Mouse (Mus musculus) liver, embryonic 16.5 days (tissue): ENCODE results near the gene Casp8ap2. TPM values are rescaled to one million over a fixed set of nuclear protein-coding genes. Genes with fewer than 3 reads are reported as not detected.

Experiments
- ATAC-seq: fragments of 200-750 bp; cut with Nextera tagmentation; 2 replicates; pipeline ENCODE4 v1.8.0; 2017; ENCODE audit warnings: low read depth, mild to moderate bottlenecking, moderate number of reproducible peaks, moderate library complexity
- H3K27ac ChIP-seq: fragments of 300-500 bp; sonication (generic); 2 replicates; pipeline ENCODE4 v1.5.1; 2014; ENCODE audit warnings: mild to moderate bottlenecking, low read length
- H3K27me3 ChIP-seq: fragments of 300-500 bp; sonication (generic); 2 replicates; pipeline ENCODE4 v1.6.1; 2014; ENCODE audit warnings: low read depth, low read length, mixed read lengths; ENCODE audit not compliant: control insufficient read depth, insufficient read depth
- H3K36me3 ChIP-seq: fragments of 300-500 bp; sonication (generic); 2 replicates; pipeline ENCODE4 v1.6.1; 2014; ENCODE audit warnings: mild to moderate bottlenecking; ENCODE audit not compliant: control insufficient read depth, insufficient read depth
- H3K4me1 ChIP-seq: fragments of 300-500 bp; sonication (generic); 2 replicates; pipeline ENCODE4 v1.6.1; 2014; ENCODE audit warnings: low read depth, low read length, mixed read lengths; ENCODE audit not compliant: control insufficient read depth
- H3K4me2 ChIP-seq: fragments of 300-500 bp; sonication (generic); 2 replicates; pipeline ENCODE4 v1.6.1; 2014; ENCODE audit warnings: low read depth, low read length, mixed read lengths
- H3K4me3 ChIP-seq: fragments of 300-500 bp; sonication (generic); 2 replicates; pipeline ENCODE4 v1.5.1; 2014; ENCODE audit warnings: low read depth, mild to moderate bottlenecking, low read length
- H3K9ac ChIP-seq: fragments of 300-500 bp; sonication (generic); 2 replicates; pipeline ENCODE4 v1.6.1; 2014; ENCODE audit warnings: low read depth, low read length
- H3K9me3 ChIP-seq: fragments of 300-500 bp; sonication (generic); replicated peaks from 2 replicates; pipeline ENCODE4 v1.6.1; 2016; ENCODE audit warnings: low read length; ENCODE audit not compliant: control insufficient read depth
- WGBS: fragments of 180-500 bp; shearing (Covaris S2); extraction: QIAGEN DNeasy Blood & Tissue Kit; methylation state at CpG from one replicate; pipeline ENCODE4 v1.1.7; 2014; ENCODE audit not compliant: insufficient replicate concordance; 5-methylcytosine and 5-hydroxymethylcytosine counted together
- polyA plus RNA-seq: library from polyadenylated mRNA; unstranded; fragments of >200 nt; fragmentation: Nextera tagmentation; extraction: Ambion mirVana; gene quantifications from 2 replicates; pipeline ENCODE4 v1.2.1, GENCODE M21; 2015

Casp8ap2 gene
- polyA plus RNA-seq, 1 experiment from 2014 or later, result 20.8 TPM

DNA sequence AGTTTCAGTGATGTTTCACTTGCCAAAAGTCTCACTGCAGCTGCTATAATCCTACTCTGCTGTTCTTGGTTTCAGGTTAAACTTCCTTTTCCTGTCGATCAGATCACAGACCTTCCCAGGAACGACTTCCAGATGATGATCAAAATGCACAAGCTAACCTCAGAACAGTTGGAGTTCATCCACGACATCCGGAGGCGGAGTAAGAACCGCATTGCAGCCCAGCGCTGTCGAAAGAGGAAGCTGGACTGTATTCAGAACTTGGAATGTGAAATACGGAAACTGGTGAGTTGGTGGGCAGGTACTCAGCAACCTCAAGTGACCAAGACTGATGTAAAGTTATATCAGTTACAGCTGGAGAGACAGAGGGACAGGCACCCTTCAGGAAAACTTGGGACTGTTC lies 40.1 kb upstream of the Casp8ap2 start:
- no peaks in the 10 kb centered on the region for H3K9me3 ChIP-seq
- ATAC-seq, result no peak
- 28% methylated on average over 9 of the region's 9 CpGs for WGBS

GRCm38 (mm10) chr4:32579850-32580249 lies 35.4 kb upstream of the Casp8ap2 start:
- no peak overlapping the region for H3K27ac ChIP-seq
- H3K27me3 ChIP-seq, result no peaks in the 10 kb centered on the region
- H3K9me3 ChIP-seq, result no peaks in the 10 kb centered on the region
- no peak overlapping the region for H3K4me2 ChIP-seq
- no peaks in the 10 kb centered on the region for H3K36me3 ChIP-seq
- no peak overlapping the region for H3K4me3 ChIP-seq
- no peak for ATAC-seq
- no peak overlapping the region for H3K9ac ChIP-seq
- no peaks in the 10 kb centered on the region for H3K4me1 ChIP-seq
- 46% methylated on average over 8 of the region's 8 CpGs for WGBS

More for the DNA sequence above, 40.1 kb upstream of the Casp8ap2 start:
- Histone ChIP-seq H3K4me2 (no peak overlapping the region), H3K27me3 (no peaks in the 10 kb centered on the region), H3K27ac (no peak overlapping the region), H3K36me3 (no peaks in the 10 kb centered on the region), H3K4me1 (peaks cover 5% of the 10 kb centered on the region; the same call in 1 of the 2 replicates), H3K4me3 (no peak overlapping the region), H3K9ac (no peak overlapping the region)

- Histone ChIP-seq H3K4me3 (no peak overlapping the region), H3K9ac (no peak overlapping the region), H3K36me3 (no peaks in the 10 kb centered on the region), H3K27ac (no peak overlapping the region), H3K27me3 (no peaks in the 10 kb centered on the region), H3K4me1 (no peaks in the 10 kb centered on the region), H3K4me2 (no peak overlapping the region), H3K9me3 (no peaks in the 10 kb centered on the region)
- no peak for ATAC-seq
- WGBS, result 62% methylated on average over 6 of the region's 6 CpGs
Observed at GRCm38 (mm10) chr4:32584181-32584580, 31.1 kb upstream of the Casp8ap2 start.

- Histone ChIP-seq H3K4me2 (no peak overlapping the region), H3K9me3 (no peaks in the 10 kb centered on the region)
Observed at GRCm38 (mm10) chr4:32586596-32586995, 28.7 kb upstream of the Casp8ap2 start.

DNA sequence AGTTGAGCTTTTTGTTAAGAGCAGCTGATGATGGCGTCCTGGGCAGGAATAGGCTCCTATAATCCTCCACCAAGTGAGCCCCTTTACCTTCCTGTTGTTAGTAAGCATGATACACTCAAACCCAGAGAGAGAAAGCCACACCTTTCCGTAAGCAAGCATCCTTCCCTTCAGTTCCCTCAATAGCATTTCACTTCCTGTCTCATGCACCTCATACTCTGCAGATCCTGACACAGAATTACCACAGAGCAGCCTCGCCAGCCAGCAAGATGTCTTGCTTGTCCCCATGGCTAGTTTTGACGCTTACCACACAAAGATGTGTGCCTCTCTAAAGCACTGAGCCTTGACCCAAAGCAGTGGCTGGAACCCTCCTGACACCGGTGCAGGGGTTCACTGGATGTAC lies 27.7 kb upstream of the Casp8ap2 start:
- Histone ChIP-seq H3K27me3 (no peaks in the 10 kb centered on the region), H3K36me3 (no peaks in the 10 kb centered on the region), H3K4me2 (no peak overlapping the region), H3K27ac (no peak overlapping the region), H3K4me3 (no peak overlapping the region), H3K9ac (no peak overlapping the region), H3K9me3 (no peaks in the 10 kb centered on the region), H3K4me1 (no peaks in the 10 kb centered on the region)
- no peak for ATAC-seq
- 53% methylated on average over 5 of the region's 5 CpGs for WGBS

More at GRCm38 (mm10) chr4:32586596-32586995, 28.7 kb upstream of the Casp8ap2 start:
- no peaks in the 10 kb centered on the region for H3K4me1 ChIP-seq
- H3K27me3 ChIP-seq, result no peaks in the 10 kb centered on the region
- 6% methylated on average over 9 of the region's 9 CpGs for WGBS
- no peak; the same call in 1 of the 2 replicates for ATAC-seq
- H3K36me3 ChIP-seq, result no peaks in the 10 kb centered on the region
- H3K4me3 ChIP-seq, result no peak overlapping the region
- H3K9ac ChIP-seq, result no peak overlapping the region
- no peak overlapping the region for H3K27ac ChIP-seq

DNA sequence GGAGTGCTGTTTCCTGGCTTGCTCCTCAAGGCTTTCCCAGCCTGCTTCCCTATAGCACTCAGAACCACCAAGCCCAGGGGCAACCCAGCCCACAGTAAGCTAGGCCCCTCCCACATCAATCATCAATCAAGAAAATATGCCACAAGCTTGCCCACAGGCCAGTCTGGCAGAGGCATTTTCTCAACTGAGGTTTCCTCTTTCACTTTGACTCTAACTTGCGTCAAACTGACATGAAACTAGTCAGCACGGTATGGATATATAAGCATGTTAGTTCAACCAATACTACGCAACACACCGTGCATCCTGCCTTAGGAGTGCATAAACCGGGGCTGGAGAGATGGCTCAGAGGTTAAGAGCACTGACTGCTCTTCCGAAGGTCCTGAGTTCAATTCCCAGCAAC lies 27.0 kb upstream of the Casp8ap2 start:
- Histone ChIP-seq H3K4me2 (no peak overlapping the region), H3K27ac (no peak overlapping the region), H3K36me3 (no peaks in the 10 kb centered on the region), H3K27me3 (no peaks in the 10 kb centered on the region), H3K9me3 (no peaks in the 10 kb centered on the region), H3K4me1 (no peaks in the 10 kb centered on the region), H3K9ac (no peak overlapping the region), H3K4me3 (no peak overlapping the region)
- WGBS, result 41% methylated on average over 6 of the region's 6 CpGs
- ATAC-seq, result no peak

GRCm38 (mm10) chr4:32601135-32601534 lies 14.1 kb upstream of the Casp8ap2 start:
- no peak for ATAC-seq
- H3K9me3 ChIP-seq, result no peaks in the 10 kb centered on the region
- H3K27ac ChIP-seq, result no peak overlapping the region
- no peaks in the 10 kb centered on the region for H3K4me1 ChIP-seq
- WGBS, result 25% methylated on average over 12 of the region's 12 CpGs
- no peaks in the 10 kb centered on the region for H3K27me3 ChIP-seq
- no peaks in the 10 kb centered on the region for H3K36me3 ChIP-seq
- H3K4me3 ChIP-seq, result no peak overlapping the region
- no peak overlapping the region for H3K9ac ChIP-seq
- H3K4me2 ChIP-seq, result no peak overlapping the region

GRCm38 (mm10) chr4:32602660-32603059 lies 12.6 kb upstream of the Casp8ap2 start, which contains the start of gene Gja10:
Gene Gja10 (minus strand): TSS chr4:32602760.
- no peaks in the 10 kb centered on the region for H3K36me3 ChIP-seq
- no peaks in the 10 kb centered on the region for H3K9me3 ChIP-seq
- no peak within 1 kb of the TSS for H3K4me3 ChIP-seq
- ATAC-seq, result no peak
- no peak within 1 kb of the TSS for H3K9ac ChIP-seq
- H3K4me1 ChIP-seq, result no peaks in the 10 kb centered on the region
- no peak within 1 kb of the TSS for H3K4me2 ChIP-seq
- WGBS, result 43% methylated on average over 3 of the region's 3 CpGs
- H3K27me3 ChIP-seq, result no peaks in the 10 kb centered on the region
- no peak within 1 kb of the TSS for H3K27ac ChIP-seq

DNA sequence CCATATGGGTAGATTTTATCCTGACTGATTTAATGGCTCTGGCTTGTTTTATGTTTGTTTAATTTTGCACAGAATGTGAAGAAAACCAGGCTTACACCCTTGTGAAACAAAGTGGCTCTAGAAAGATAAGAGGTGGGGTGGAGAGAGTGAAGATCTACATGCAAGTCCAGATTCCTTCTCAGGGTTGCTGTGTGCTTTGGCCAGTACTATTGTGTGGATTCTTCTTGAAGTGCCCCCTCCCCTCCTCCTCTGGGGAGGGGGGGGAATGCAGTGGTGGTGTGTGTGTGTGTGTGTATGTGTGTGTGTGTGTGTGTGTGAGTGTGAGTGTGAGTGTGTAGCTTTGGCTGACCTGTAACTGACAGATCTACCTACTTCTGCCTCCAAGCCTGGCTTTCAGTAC lies 6.4 kb downstream of the Casp8ap2 start:
- H3K4me1 ChIP-seq, result peaks cover 6% of the 10 kb centered on the region
- H3K27me3 ChIP-seq, result no peaks in the 10 kb centered on the region
- ATAC-seq, result no peak
- peaks cover 5% of the 10 kb centered on the region; the same call in 1 of the 2 replicates for H3K36me3 ChIP-seq
- no peak overlapping the region for H3K9ac ChIP-seq
- H3K9me3 ChIP-seq, result no peaks in the 10 kb centered on the region
- H3K4me2 ChIP-seq, result no peak overlapping the region
- no peak overlapping the region for H3K4me3 ChIP-seq
- no peak overlapping the region for H3K27ac ChIP-seq
